Mouse (Mus musculus) lung, postnatal 0 days (tissue): ENCODE results near the gene Inip.

Experiments used
- CTCF ChIP-seq: IDR thresholded peaks from 2 replicates; pipeline ENCODE4 v1.5.1; 2016; ENCODE audit warnings: antibody characterized with exemption, mild to moderate bottlenecking
- EP300 ChIP-seq: IDR thresholded peaks from 2 replicates; pipeline ENCODE4 v1.6.1; 2016; ENCODE audit warnings: antibody characterized with exemption, mild to moderate bottlenecking, control low read depth

GRCm38 (mm10) chr4:59764950-59765349 lies 36.4 kb downstream of the Inip start:
- TF ChIP-seq CTCF, result no peak
- no peak for TF ChIP-seq EP300
